Mouse (Mus musculus) embryonic facial prominence, embryonic 14.5 days (tissue): ENCODE measurements at regions not wholly inside any gene's neighbourhood (a gene's known extent, or its start where the extent isn't known, plus 50 kb on each side); places are given as distances from the start of the nearest gene placed in this dataset.

Source experiments
- ATAC-seq: fragments of 200-750 bp; cut with Nextera tagmentation; 2 replicates; pipeline ENCODE4 v1.8.0; 2017; ENCODE audit warnings: low read depth, moderate number of reproducible peaks, moderate TSS enrichment
- DNase-seq: peaks from one replicate; pipeline ENCODE4 v3.0.0-alpha.2; 2015; ENCODE audit warnings: low spot score
- H3K27ac ChIP-seq: fragments of 300-500 bp; sonication (generic); replicated peaks from 2 replicates; pipeline ENCODE4 v1.5.1; 2014; ENCODE audit warnings: low read depth, mild to moderate bottlenecking, low read length, moderate library complexity
- H3K27me3 ChIP-seq: fragments of 300-500 bp; sonication (generic); replicated peaks from 2 replicates; pipeline ENCODE4 v1.6.1; 2014; ENCODE audit warnings: low read length; ENCODE audit not compliant: control insufficient read depth, insufficient read depth
- H3K36me3 ChIP-seq: fragments of 300-500 bp; sonication (generic); 2 replicates; pipeline ENCODE4 v1.6.1; 2014; ENCODE audit warnings: low read length, mixed read lengths; ENCODE audit not compliant: control insufficient read depth, insufficient read depth
- H3K4me1 ChIP-seq: fragments of 300-500 bp; sonication (generic); 2 replicates; pipeline ENCODE4 v1.6.1; 2014; ENCODE audit warnings: antibody characterized with exemption, low read length; ENCODE audit not compliant: control insufficient read depth, insufficient read depth
- H3K4me2 ChIP-seq: fragments of 300-500 bp; sonication (generic); 2 replicates; pipeline ENCODE4 v1.6.1; 2014; ENCODE audit warnings: low read depth, mild to moderate bottlenecking, low read length, moderate library complexity, mixed read lengths
- H3K4me3 ChIP-seq: fragments of 300-500 bp; sonication (generic); 2 replicates; pipeline ENCODE4 v1.5.1; 2014; ENCODE audit warnings: low read depth, mild to moderate bottlenecking, low read length
- H3K9ac ChIP-seq: fragments of 300-500 bp; sonication (generic); 2 replicates; pipeline ENCODE4 v1.6.1; 2014; ENCODE audit warnings: low read depth, mild to moderate bottlenecking, low read length, moderate library complexity, mixed read lengths
- H3K9me3 ChIP-seq: fragments of 300-500 bp; sonication (generic); 2 replicates; pipeline ENCODE4 v1.6.1; 2016; ENCODE audit warnings: low read length; ENCODE audit not compliant: control insufficient read depth
- WGBS: fragments of 180-500 bp; shearing (Covaris S2); extraction: QIAGEN DNeasy Blood & Tissue Kit; methylation state at CpG from one replicate; pipeline ENCODE4 v1.1.7; 2014; 5-methylcytosine and 5-hydroxymethylcytosine counted together

DNA sequence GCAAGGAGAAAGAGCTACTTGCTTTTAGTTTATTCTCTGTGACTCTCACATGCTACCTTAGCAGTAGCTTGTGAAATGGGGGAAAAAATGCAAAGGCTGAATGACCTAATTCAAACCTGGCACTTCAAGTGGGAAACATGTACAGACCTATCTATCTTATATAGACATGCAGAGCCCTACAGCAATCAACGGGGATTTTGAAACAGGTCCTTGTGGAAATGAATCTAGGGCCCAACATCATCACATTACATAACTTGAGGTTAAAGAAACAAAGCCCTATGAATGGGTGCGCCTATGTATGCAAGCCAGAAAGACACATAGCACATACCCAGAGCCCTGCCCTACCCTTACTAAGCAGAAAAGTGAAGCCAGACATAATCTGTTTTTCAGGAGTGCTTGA, 371.8 kb upstream of the A1bg start:
- Histone ChIP-seq H3K27me3 (no peaks in the 10 kb centered on the region), H3K9ac (no peak overlapping the region), H3K4me1 (no peaks in the 10 kb centered on the region), H3K27ac (no peak overlapping the region), H3K4me2 (no peak overlapping the region), H3K9me3 (no peaks in the 10 kb centered on the region), H3K4me3 (no peak overlapping the region), H3K36me3 (no peaks in the 10 kb centered on the region)
- WGBS, result 64% methylated on average over 2 of the region's 2 CpGs
- ATAC-seq (no peak), DNase-seq (peak; percentile 66)

DNA sequence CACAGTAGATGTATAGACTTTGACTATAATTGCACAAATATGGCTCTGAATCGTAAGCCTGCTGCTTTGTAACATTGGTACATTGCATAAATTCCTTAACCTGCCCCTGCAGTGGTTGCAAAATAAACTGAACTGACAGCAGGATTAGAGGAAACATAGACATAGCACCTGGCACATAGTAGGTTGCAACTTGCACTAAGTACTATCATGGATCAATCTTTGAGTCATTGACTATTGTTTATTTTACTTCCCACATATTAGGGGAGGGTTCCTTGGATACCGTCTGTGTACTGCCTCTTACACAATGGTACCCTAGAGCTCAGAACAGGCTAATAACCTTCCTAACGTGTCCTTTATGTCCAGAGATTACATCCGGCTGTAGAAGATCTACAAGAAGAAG, 371.3 kb upstream of the A1bg start:
- WGBS, result 54% methylated on average over 4 of the region's 4 CpGs
- Histone ChIP-seq H3K4me3 (no peak overlapping the region), H3K27ac (no peak overlapping the region), H3K4me1 (no peaks in the 10 kb centered on the region), H3K9me3 (no peaks in the 10 kb centered on the region), H3K9ac (no peak overlapping the region), H3K27me3 (no peaks in the 10 kb centered on the region), H3K4me2 (no peak overlapping the region), H3K36me3 (no peaks in the 10 kb centered on the region)
- no peak for ATAC-seq
- no peak for DNase-seq

DNA sequence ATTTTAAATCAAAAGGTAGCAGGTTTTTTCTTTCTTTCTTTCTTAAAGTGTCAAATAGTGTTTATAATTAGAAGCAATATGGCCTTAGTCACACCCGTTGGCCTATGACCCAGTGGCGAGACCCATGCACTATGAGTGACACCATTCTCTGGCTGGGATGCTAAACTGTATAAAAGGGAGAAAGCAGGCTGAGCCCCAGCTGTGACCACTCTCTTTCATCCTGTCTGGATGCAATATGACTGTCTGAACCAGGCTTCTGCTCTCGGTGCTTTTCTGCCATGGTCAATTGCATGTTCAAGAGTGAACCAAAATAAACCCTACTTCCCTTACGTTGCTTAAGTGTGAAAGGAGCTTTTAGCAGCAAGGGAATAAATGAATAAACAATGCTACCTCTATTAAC, 346.0 kb upstream of the A1bg start:
- no peak overlapping the region for H3K27ac ChIP-seq
- H3K4me3 ChIP-seq, result no peak overlapping the region
- no peak overlapping the region for H3K9ac ChIP-seq
- WGBS, result 36% methylated on average over 4 of the region's 4 CpGs
- no peaks in the 10 kb centered on the region for H3K4me1 ChIP-seq
- ATAC-seq (no peak), DNase-seq (no peak)
- no peak overlapping the region for H3K4me2 ChIP-seq
- no peaks in the 10 kb centered on the region for H3K9me3 ChIP-seq
- H3K27me3 ChIP-seq, result no peaks in the 10 kb centered on the region
- H3K36me3 ChIP-seq, result no peaks in the 10 kb centered on the region

DNA sequence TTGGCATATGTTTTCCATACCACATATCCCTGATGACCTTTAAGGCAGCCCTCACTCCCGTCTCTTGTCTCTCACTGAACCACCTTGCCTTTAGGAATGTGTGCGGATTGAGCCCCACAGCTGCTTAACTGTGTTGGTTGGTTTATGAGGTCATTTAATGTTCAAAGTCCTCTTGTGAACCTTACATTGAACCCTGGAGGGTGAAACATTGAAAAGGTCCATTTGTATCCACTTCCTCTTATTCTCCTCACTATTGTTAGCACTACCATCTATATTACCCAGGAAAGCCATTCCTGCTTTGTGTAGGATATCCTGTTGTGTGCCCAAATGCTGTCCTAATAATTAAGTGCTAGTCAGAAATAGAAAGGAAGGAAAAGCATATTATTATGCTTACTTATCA, 336.2 kb upstream of the A1bg start:
- no peak overlapping the region for H3K4me3 ChIP-seq
- ATAC-seq (no peak), DNase-seq (no peak)
- H3K36me3 ChIP-seq, result no peaks in the 10 kb centered on the region
- no peak overlapping the region for H3K4me2 ChIP-seq
- no peaks in the 10 kb centered on the region for H3K4me1 ChIP-seq
- 71% methylated on average over 2 of the region's 2 CpGs for WGBS
- H3K9me3 ChIP-seq, result no peaks in the 10 kb centered on the region
- H3K27ac ChIP-seq, result no peak overlapping the region
- H3K27me3 ChIP-seq, result no peaks in the 10 kb centered on the region
- no peak overlapping the region for H3K9ac ChIP-seq

DNA sequence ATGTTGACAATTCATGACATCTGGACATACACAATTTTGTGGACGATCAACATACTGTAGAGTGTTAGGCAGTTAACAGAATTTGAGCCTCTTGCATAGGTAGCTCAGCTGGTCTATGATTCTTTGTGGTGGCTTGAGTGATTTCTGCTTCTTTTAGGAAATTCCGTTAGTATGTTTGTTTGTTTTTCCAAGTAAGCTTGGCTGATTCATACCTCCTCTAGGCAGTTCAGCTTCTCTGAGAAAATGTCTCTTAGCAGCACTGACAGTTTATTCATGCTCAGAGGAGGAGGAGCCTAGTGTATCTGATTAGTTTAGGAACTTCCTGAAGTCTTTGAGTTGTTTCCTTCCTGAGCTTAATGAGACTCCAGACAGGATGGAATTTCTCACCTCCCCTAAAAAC, 321.7 kb upstream of the A1bg start:
- Histone ChIP-seq H3K9me3 (no peaks in the 10 kb centered on the region), H3K9ac (no peak overlapping the region), H3K4me1 (peaks cover 14% of the 10 kb centered on the region), H3K4me2 (no peak overlapping the region), H3K27ac (no peak overlapping the region), H3K4me3 (no peak overlapping the region), H3K27me3 (no peaks in the 10 kb centered on the region), H3K36me3 (no peaks in the 10 kb centered on the region)
- no peak for ATAC-seq
- WGBS, result 56% methylated on average over 2 of the region's 2 CpGs
- no peak for DNase-seq

DNA sequence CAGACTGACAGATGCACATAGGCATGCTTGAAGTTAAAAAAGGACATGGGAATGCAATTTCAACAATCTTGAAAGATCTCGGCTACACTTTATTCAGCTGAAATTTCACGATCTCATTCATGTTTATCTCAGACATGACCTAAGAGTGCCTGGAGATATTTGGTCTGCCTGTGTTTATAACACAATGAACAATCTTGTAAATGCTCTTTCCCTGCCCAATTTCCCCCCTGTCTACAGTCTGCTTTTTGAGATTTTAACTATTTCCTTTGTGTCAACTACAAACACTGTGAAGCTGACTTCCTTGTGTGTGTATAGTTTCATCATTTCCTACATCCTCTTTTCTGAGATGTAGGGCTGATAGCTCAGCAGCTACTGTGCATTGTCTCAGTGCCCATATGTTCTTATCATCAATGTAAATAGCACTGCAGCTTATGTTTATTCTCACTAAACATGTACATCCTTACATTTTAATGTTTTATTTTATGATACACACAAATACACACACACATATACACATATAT, 319.4 kb upstream of the A1bg start:
- 48% methylated on average over 2 of the region's 2 CpGs for WGBS
- ATAC-seq (no peak), DNase-seq (no peak)
- H3K9ac ChIP-seq, result no peak overlapping the region
- H3K27ac ChIP-seq, result no peak overlapping the region
- peaks cover 22% of the 10 kb centered on the region for H3K4me1 ChIP-seq
- no peaks in the 10 kb centered on the region for H3K36me3 ChIP-seq
- no peaks in the 10 kb centered on the region for H3K9me3 ChIP-seq
- no peak overlapping the region for H3K4me3 ChIP-seq
- no peaks in the 10 kb centered on the region for H3K27me3 ChIP-seq
- H3K4me2 ChIP-seq, result no peak overlapping the region

DNA sequence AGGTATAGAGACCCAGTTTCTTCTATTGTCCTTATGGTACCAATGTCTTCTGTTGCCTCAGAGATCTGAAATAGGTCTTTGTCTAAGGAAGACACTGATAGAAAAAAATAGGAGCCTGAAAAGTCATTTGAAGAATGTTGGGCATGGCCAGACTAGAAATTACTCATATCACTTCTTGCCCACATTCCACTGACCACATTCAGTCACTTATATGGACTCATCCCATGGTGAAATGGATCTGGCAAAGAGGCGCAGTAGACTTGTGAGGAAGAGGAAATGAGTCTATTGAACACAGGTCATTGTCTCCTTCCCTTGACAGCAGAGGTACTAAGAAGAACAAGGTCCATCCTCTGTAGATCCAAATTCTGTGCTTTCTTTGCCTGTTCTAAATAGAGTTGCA, 318.9 kb upstream of the A1bg start:
- ATAC-seq (no peak), DNase-seq (no peak)
- Histone ChIP-seq H3K4me3 (no peak overlapping the region), H3K4me1 (peaks cover 22% of the 10 kb centered on the region), H3K27me3 (no peaks in the 10 kb centered on the region), H3K36me3 (no peaks in the 10 kb centered on the region), H3K9ac (no peak overlapping the region), H3K9me3 (no peaks in the 10 kb centered on the region), H3K27ac (no peak overlapping the region), H3K4me2 (no peak overlapping the region)
- 93% methylated on average over 1 of the region's 1 CpGs for WGBS

DNA sequence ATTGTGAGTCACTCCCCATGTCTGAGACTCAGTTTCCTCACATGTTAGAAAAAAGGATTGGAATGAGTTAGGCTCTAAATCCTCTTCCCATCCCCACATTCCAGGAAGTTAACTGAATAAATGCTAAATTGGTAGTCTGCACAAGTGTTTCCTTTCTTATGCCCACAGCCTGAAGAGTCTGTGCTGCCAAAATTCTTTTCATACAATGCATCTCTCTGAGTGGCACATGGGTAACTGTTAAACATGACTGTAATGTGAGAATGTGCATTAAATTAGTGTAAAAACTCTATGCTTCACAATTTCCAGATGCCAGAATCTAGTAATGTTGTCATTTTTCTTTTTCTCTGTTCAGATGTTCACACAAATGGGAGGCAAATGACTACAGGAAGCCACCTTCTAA, 317.5 kb upstream of the A1bg start:
- no peak overlapping the region for H3K4me2 ChIP-seq
- peak; percentile 81 for DNase-seq

DNA sequence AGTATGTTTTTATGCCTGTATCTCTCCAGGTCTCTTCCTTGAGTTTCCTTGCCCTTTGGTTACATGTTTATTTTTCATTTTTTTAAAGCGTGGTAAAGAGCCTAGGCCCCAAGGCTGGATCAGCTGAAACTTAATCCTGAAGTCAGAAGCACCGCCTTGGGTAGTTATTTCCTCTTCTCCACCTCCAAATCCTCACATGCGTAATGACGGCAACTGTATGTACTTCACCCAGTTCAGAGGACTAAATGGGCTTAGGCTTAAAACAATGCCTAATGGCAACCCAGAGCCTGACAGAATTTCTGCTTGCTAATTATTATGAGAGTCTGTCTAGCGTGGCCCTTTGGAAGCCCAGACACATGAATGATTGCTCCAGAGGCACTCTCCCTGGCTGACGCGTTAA, 316.6 kb upstream of the A1bg start:
- Histone ChIP-seq H3K9ac (no peak overlapping the region), H3K9me3 (no peaks in the 10 kb centered on the region), H3K4me3 (no peak overlapping the region), H3K36me3 (no peaks in the 10 kb centered on the region), H3K27me3 (no peaks in the 10 kb centered on the region), H3K27ac (peak overlapping the region; percentile 33; the same call in 1 of the 2 replicates), H3K4me1 (peaks cover 22% of the 10 kb centered on the region), H3K4me2 (peak overlapping the region; percentile 27)
- WGBS, result 42% methylated on average over 7 of the region's 7 CpGs
- peak; percentile 75 for ATAC-seq
- DNase-seq, result peak; percentile 62

More for the DNA sequence above, 317.5 kb upstream of the A1bg start:
- Histone ChIP-seq H3K36me3 (no peaks in the 10 kb centered on the region), H3K4me3 (no peak overlapping the region), H3K9ac (no peak overlapping the region), H3K9me3 (no peaks in the 10 kb centered on the region), H3K27me3 (no peaks in the 10 kb centered on the region), H3K4me1 (peaks cover 22% of the 10 kb centered on the region), H3K27ac (peak overlapping the region; percentile 53)
- ATAC-seq, result peak; percentile 55; the same call in 1 of the 2 replicates
